Mouse (Mus musculus) kidney, embryonic 14.5 days (tissue): Measurements from ENCODE around the gene Rhcg. TPM values are rescaled to one million over a fixed set of nuclear protein-coding genes. Genes with fewer than 3 reads are reported as not detected.

ENCODE experiments used
- ATAC-seq: fragments of 200-750 bp; cut with Nextera tagmentation; 2 replicates; pipeline ENCODE4 v1.8.0; 2017; ENCODE audit warnings: moderate number of reproducible peaks, mild to moderate bottlenecking, moderate TSS enrichment, moderate library complexity; ENCODE audit not compliant: low FRiP score, low TSS enrichment
- H3K27ac ChIP-seq: fragments of 300-500 bp; sonication (generic); 2 replicates; pipeline ENCODE4 v1.5.1; 2014; ENCODE audit warnings: low read depth, mild to moderate bottlenecking, low read length, moderate library complexity, mixed read lengths
- H3K27me3 ChIP-seq: fragments of 300-500 bp; sonication (generic); 2 replicates; pipeline ENCODE4 v1.6.1; 2014; ENCODE audit warnings: mild to moderate bottlenecking, low read length; ENCODE audit not compliant: control insufficient read depth, insufficient read depth
- H3K36me3 ChIP-seq: fragments of 300-500 bp; sonication (generic); 2 replicates; pipeline ENCODE4 v1.6.1; 2014; ENCODE audit warnings: low read length, mixed read lengths; ENCODE audit not compliant: control insufficient read depth, insufficient read depth
- H3K4me1 ChIP-seq: fragments of 300-500 bp; sonication (generic); 2 replicates; pipeline ENCODE4 v1.6.1; 2014; ENCODE audit warnings: low read length, mixed read lengths; ENCODE audit not compliant: control insufficient read depth, insufficient read depth
- H3K4me2 ChIP-seq: fragments of 300-500 bp; sonication (generic); replicated peaks from 2 replicates; pipeline ENCODE4 v1.6.1; 2014; ENCODE audit warnings: low read depth, mild to moderate bottlenecking, low read length
- H3K4me3 ChIP-seq: fragments of 300-500 bp; sonication (generic); 2 replicates; pipeline ENCODE4 v1.5.1; 2014; ENCODE audit warnings: mild to moderate bottlenecking, low read length
- H3K9ac ChIP-seq: fragments of 300-500 bp; sonication (generic); 2 replicates; pipeline ENCODE4 v1.6.1; 2014; ENCODE audit warnings: low read depth, mild to moderate bottlenecking, low read length, moderate library complexity
- H3K9me3 ChIP-seq: fragments of 300-500 bp; sonication (generic); 2 replicates; pipeline ENCODE4 v1.6.1; 2016; ENCODE audit warnings: low read length; ENCODE audit not compliant: control insufficient read depth
- WGBS: fragments of 180-500 bp; shearing (Covaris S2); extraction: QIAGEN DNeasy Blood & Tissue Kit; methylation state at CpG from one replicate; pipeline ENCODE4 v1.1.7; 2014; 5-methylcytosine and 5-hydroxymethylcytosine counted together
- polyA plus RNA-seq: library from polyadenylated mRNA; unstranded; fragments of >200 nt; fragmentation: Nextera tagmentation; extraction: Ambion mirVana; gene quantifications from 2 replicates; pipeline ENCODE4 v1.2.1, GENCODE M21; 2014

Rhcg gene
- 14.2 and 18.5 TPM in 2 replicates for polyA plus RNA-seq

DNA sequence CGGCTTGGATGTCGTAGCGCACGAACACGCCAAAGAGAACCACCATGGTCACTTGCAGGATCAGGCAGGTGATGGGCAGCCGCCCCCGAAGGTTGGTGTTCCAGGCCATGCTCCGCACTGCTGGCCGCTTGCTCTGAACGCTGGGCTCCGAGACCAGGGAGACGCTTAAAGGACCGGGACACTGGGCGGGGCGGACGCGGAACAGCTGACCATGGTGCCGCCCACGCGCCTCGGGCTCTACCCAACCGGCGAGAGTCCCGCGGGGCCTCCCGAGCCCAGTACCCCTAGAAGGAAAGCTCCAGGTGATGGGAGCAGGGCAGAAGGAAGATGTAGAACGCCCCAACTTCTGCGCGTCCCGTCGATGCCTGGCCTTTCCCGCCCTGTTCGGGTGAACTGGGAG lies at the start of gene Rhcg:
Gene Rhcg, minus strand, starts transcription at position 240 of the 400 bp plus-strand sequence.
- Histone ChIP-seq H3K4me2 (peak within 1 kb of the TSS; percentile 28), H3K4me3 (peak within 1 kb of the TSS; percentile 20), H3K4me1 (no peaks in the 10 kb centered on the region), H3K36me3 (no peaks in the 10 kb centered on the region), H3K27me3 (peaks cover 39% of the 10 kb centered on the region), H3K27ac (no peak within 1 kb of the TSS), H3K9ac (no peak within 1 kb of the TSS), H3K9me3 (no peaks in the 10 kb centered on the region)
- ATAC-seq = no peak; the same call in 1 of the 2 replicates
- WGBS = 6% methylated on average over 33 of the region's 33 CpGs

DNA sequence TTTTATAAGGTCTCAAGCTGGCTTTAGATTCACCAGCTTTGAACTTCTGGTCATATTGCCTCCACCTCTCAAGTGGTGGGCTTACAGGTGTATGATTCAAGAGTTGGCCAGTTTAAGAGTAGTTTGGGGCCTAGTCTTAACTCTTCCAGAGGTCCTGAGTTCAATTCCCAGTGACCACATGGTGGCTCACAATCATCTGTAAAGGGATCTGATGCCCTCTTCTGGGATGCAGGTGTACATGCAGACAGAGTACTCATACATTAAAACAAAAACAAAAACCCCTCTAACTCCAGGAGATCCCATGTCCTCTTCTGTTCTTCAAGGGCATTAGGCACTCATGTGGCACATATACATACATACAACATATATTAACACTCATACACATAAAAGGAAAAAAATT lies 49.2 kb upstream of the Rhcg start:
- Histone ChIP-seq H3K4me2 (no peak overlapping the region), H3K27me3 (no peaks in the 10 kb centered on the region), H3K36me3 (peaks cover 55% of the 10 kb centered on the region), H3K4me3 (no peak overlapping the region), H3K9ac (no peak overlapping the region), H3K9me3 (no peaks in the 10 kb centered on the region), H3K4me1 (peaks cover 17% of the 10 kb centered on the region; the same call in 1 of the 2 replicates), H3K27ac (no peak overlapping the region)
- no peak for ATAC-seq

DNA sequence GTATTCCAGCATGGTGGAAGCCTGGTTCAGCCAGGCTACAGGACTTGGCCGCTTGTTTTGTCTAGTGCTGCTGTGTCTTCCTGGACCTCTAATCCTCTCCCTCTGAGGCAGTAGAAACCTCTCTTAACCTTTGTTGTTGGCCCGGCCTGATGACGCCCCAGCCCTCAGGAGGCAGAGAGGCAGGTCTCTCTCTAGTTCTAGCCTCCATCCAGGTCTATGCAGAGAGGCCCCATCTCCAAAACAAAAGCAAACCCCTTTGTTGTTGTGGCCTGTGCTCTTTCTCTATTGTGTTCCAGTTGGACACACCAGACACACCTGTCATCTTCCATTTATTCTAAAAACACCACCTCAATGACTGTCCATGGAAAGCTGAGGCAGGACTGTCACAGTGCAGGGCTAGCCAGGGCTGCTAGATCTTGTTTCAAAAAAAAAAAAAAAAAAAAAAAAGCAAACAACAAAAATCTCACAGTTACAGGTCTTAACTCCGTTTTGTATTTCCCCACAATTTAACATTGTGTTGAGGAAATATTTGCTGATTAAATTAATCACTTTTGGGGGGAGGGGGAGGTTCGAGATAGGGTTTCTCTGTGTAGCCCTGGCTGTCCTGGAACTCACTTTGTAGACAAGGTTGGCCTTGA lies 43.9 kb upstream of the Rhcg start:
- H3K27ac ChIP-seq = no peak overlapping the region
- 16% methylated on average over 5 of the region's 5 CpGs for WGBS
- peaks cover 5% of the 10 kb centered on the region; the same call in 1 of the 2 replicates for H3K36me3 ChIP-seq
- peak overlapping the region; percentile 74 for H3K9ac ChIP-seq
- H3K4me1 ChIP-seq = peaks cover 18% of the 10 kb centered on the region; the same call in 1 of the 2 replicates
- ATAC-seq = no peak
- no peaks in the 10 kb centered on the region for H3K9me3 ChIP-seq
- H3K27me3 ChIP-seq = no peaks in the 10 kb centered on the region
- H3K4me3 ChIP-seq = peak overlapping the region; percentile 71
- H3K4me2 ChIP-seq = peak overlapping the region; percentile 61

DNA sequence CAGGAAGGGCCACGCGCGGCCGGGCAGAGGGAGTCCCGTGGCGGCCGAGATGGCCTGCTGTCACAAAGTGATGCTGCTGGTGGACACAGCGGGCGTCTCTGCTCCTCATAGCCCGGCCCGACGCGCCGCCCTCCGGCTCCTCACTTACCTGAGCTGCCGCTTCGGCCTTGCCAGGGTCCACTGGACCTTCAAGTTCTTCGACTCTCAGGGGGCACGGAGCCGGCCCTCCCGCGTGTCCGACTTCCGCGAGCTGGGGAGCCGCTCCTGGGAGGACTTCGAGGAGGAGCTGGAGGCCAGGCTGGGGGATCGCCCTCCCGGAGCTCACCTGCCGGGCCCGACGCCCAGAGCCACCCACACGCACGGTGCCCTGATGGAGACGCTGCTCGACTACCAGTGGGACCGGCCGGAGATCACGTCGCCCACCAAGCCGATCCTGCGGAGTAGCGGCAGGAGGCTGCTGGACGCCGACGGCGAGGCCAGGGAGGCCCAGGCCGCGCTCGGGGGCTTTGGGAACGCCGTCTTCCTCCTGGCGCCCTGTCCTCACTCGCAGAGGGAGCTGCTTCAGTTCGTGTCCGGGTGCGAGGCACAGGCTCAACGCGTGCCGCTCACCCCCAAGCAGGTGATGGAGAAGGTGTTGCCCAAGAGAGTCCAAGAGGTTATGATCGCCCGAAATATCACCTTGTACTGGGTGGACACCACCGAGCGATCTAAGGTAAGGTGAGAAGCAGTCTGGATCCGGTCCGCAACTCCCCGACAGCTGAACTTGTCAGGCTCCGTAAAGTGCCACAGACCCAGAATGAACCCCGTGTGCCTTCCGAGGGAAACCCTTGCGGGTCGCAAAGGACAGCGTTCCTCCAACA lies 43.1 kb upstream of the Rhcg start:
- 0% methylated on average over 72 of the region's 73 CpGs for WGBS
- peak overlapping the region; percentile 71 for H3K4me3 ChIP-seq
- no peaks in the 10 kb centered on the region for H3K9me3 ChIP-seq
- peak; percentile 48 for ATAC-seq
- peaks cover 18% of the 10 kb centered on the region; the same call in 1 of the 2 replicates for H3K4me1 ChIP-seq
- peak overlapping the region; percentile 13; the same call in 1 of the 2 replicates for H3K27ac ChIP-seq
- H3K27me3 ChIP-seq = no peaks in the 10 kb centered on the region
- peaks cover 1% of the 10 kb centered on the region; the same call in 1 of the 2 replicates for H3K36me3 ChIP-seq
- peak overlapping the region; percentile 74 for H3K9ac ChIP-seq
- peak overlapping the region; percentile 61 for H3K4me2 ChIP-seq

DNA sequence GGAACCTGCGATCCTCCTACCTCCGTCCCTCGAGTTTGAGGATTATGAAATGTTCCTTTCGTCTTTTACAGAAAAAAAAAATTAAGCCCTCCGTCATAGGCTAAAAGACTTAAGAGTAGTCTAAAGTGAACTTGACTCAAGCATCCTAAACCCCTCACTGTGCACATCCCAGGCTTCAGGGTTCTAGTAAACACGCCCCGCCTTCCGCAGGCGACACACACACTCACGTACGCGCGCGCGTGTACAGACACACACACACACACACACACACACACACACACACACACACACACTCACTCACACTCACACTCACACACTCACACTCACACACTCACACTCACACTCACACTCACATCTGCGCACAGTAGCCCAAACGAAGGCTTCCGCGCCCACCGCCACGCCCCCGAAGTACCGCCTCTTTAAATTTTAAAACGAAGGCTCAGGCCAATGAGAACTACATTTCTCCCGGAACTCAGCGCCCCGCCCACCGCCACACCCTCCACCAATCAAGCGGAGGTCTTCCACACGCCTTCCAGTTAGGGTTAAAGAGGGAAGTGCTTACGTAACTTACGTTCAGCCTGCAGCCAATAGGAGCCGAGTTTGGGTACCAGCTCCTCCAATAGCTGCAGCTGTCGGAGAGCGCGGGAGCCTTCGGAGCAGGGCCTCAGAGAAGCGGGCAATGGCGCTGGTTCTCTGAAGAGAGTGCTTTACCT lies 42.3 kb upstream of the Rhcg start, which contains the start of gene Ticrr:
Gene Ticrr, plus strand, starts transcription at position 619 of the 713 bp plus-strand sequence.
- Histone ChIP-seq H3K9me3 (no peaks in the 10 kb centered on the region), H3K27me3 (no peaks in the 10 kb centered on the region), H3K4me1 (peaks cover 18% of the 10 kb centered on the region; the same call in 1 of the 2 replicates), H3K27ac (peak within 1 kb of the TSS; percentile 13; the same call in 1 of the 2 replicates), H3K4me3 (peak within 1 kb of the TSS; percentile 71), H3K36me3 (no peaks in the 10 kb centered on the region), H3K9ac (peak within 1 kb of the TSS; percentile 74), H3K4me2 (peak within 1 kb of the TSS; percentile 61)
- ATAC-seq = peak; percentile 99
- WGBS = under 1% methylated on average over 39 of the region's 39 CpGs

DNA sequence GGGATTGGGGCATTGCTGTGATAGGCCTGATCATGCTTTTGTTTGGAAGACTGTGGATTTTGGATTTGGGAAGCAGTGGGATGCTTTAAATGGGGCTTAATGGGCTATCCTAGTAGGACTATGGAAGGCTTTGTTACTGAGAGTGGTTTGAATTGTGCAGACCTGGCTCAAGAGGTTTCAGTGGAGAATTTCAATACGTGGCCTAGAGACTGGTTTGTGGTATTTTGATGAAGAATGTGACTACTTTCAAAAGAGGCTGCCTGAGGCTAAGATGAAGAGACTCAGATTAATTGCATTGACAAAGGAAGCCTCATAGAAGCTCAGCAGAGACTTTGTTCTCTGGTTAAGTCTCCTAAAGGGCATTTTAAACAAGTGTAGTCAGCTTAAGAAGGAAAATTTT lies 37.1 kb upstream of the Rhcg start:
- no peak overlapping the region for H3K4me2 ChIP-seq
- no peaks in the 10 kb centered on the region for H3K9me3 ChIP-seq
- 41% methylated on average over 1 of the region's 1 CpGs for WGBS
- no peaks in the 10 kb centered on the region for H3K36me3 ChIP-seq
- no peak for ATAC-seq
- H3K4me1 ChIP-seq = no peaks in the 10 kb centered on the region
- no peaks in the 10 kb centered on the region for H3K27me3 ChIP-seq
- H3K9ac ChIP-seq = no peak overlapping the region
- no peak overlapping the region for H3K4me3 ChIP-seq
- no peak overlapping the region for H3K27ac ChIP-seq

DNA sequence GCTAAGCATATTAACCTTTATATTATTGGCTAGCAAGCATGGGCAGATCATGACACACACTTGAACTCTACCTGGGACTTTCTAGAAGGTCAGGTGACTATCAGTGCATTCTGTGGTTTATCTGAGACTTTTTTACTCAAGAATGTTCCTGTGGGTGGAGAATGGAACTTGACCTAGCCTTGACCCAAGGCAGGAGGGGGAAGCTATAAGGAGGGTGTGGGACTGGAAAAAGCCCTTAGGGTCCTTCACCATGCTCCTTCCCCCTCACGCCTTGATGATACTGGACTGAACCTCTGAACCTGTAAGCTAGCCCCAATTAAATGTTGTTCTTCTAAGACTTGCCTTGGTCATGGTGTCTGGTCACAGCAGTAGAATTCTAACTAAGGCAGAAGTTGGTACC lies 36.7 kb upstream of the Rhcg start:
- 61% methylated on average over 1 of the region's 1 CpGs for WGBS
- ATAC-seq = no peak
- no peak overlapping the region for H3K4me3 ChIP-seq

DNA sequence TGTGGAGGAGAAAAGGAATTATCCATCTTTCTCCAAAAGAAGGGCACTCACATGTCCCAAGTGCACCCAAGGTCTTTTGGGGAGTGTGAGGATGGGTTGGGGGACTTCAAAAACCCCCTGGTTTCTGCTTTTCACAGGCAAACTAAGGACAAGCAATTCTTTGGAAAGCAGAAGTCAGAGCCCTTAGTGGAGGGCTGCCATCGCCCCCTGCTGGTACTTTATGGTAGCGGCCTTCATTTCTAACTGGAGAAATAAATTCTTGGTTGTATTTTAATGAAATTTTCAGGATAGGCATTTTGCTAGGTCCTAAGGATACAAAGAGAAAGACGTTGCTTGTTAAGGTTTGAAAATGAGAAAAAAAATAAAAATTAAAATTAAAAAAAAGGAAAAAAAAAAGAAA lies 31.5 kb upstream of the Rhcg start:
- H3K27me3 ChIP-seq = no peaks in the 10 kb centered on the region
- H3K9me3 ChIP-seq = no peaks in the 10 kb centered on the region
- no peak overlapping the region for H3K4me3 ChIP-seq
- ATAC-seq = no peak
- 10% methylated on average over 3 of the region's 3 CpGs for WGBS
- H3K9ac ChIP-seq = no peak overlapping the region
- H3K4me2 ChIP-seq = no peak overlapping the region
- H3K27ac ChIP-seq = no peak overlapping the region
- H3K36me3 ChIP-seq = no peaks in the 10 kb centered on the region
- no peaks in the 10 kb centered on the region for H3K4me1 ChIP-seq

More for the DNA sequence above, 36.7 kb upstream of the Rhcg start:
- no peaks in the 10 kb centered on the region for H3K4me1 ChIP-seq
- no peak overlapping the region for H3K4me2 ChIP-seq
- no peaks in the 10 kb centered on the region for H3K27me3 ChIP-seq
- H3K9me3 ChIP-seq = no peaks in the 10 kb centered on the region
- no peaks in the 10 kb centered on the region for H3K36me3 ChIP-seq
- H3K9ac ChIP-seq = no peak overlapping the region
- H3K27ac ChIP-seq = no peak overlapping the region
